Mouse (Mus musculus): ENCODE measurements around the gene Cfap99. TPM values are rescaled to one million over a fixed set of nuclear protein-coding genes. Genes with fewer than 3 reads are reported as not detected.

Gene Cfap99
- polyA plus RNA-seq, 1 experiment, result not detected

GRCm38 (mm10) chr5:34340246-34340645 is 51.8 kb downstream of the Cfap99 start:
- WGBS, result 90% methylated on average over 6 of the region's 6 CpGs
- Histone ChIP-seq H3K4me3 (replicated peaks; ENCODE audit: control insufficient read depth, low read depth, low read length) (no peak overlapping the region), H3K27ac (ENCODE audit: control insufficient read depth, insufficient read depth, low read depth, low read length, poor library complexity) (no peak overlapping the region), H3K4me1 (ENCODE audit: control insufficient read depth, insufficient read depth, low read length) (no peaks in the 10 kb centered on the region; the same call in 1 of the 2 replicates)
- TF ChIP-seq POLR2A (IDR thresholded peaks at IDR 0.05; ENCODE audit: borderline replicate concordance, control insufficient read depth, low read depth, low read length) (no peak), CTCF (IDR thresholded peaks at IDR 0.05; ENCODE audit: control insufficient read depth, insufficient read depth, low read length) (no peak)

- Histone ChIP-seq H3K27ac (ENCODE audit: control insufficient read depth, insufficient read depth, low read depth, low read length, poor library complexity) (no peak overlapping the region), H3K4me1 (ENCODE audit: control insufficient read depth, insufficient read depth, low read length) (no peaks in the 10 kb centered on the region), H3K4me3 (replicated peaks; ENCODE audit: control insufficient read depth, low read depth, low read length) (no peak overlapping the region)
- WGBS, result 95% methylated on average over 3 of the region's 3 CpGs
- TF ChIP-seq POLR2A (IDR thresholded peaks at IDR 0.05; ENCODE audit: borderline replicate concordance, control insufficient read depth, low read depth, low read length) (no peak), CTCF (IDR thresholded peaks at IDR 0.05; ENCODE audit: control insufficient read depth, insufficient read depth, low read length) (no peak)
Observed at GRCm38 (mm10) chr5:34352084-34352631, 63.8 kb downstream of the Cfap99 start.

- H3K4me1 ChIP-seq (ENCODE audit: control insufficient read depth, insufficient read depth, low read length), result no peaks in the 10 kb centered on the region
- H3K27ac ChIP-seq (ENCODE audit: control insufficient read depth, insufficient read depth, low read depth, low read length, poor library complexity), result no peak overlapping the region
- TF ChIP-seq POLR2A (IDR thresholded peaks at IDR 0.05; ENCODE audit: borderline replicate concordance, control insufficient read depth, low read depth, low read length) (no peak), CTCF (IDR thresholded peaks at IDR 0.05; ENCODE audit: control insufficient read depth, insufficient read depth, low read length) (no peak)
- WGBS, result 89% methylated on average over 3 of the region's 3 CpGs
- no peak overlapping the region for H3K4me3 ChIP-seq (replicated peaks; ENCODE audit: control insufficient read depth, low read depth, low read length)
Observed at GRCm38 (mm10) chr5:34360261-34360660, 71.9 kb downstream of the Cfap99 start.

GRCm38 (mm10) chr5:34363115-34363514 is 74.7 kb downstream of the Cfap99 start:
- Histone ChIP-seq H3K4me1 (ENCODE audit: control insufficient read depth, insufficient read depth, low read length) (no peaks in the 10 kb centered on the region), H3K27ac (ENCODE audit: control insufficient read depth, insufficient read depth, low read depth, low read length, poor library complexity) (no peak overlapping the region), H3K4me3 (replicated peaks; ENCODE audit: control insufficient read depth, low read depth, low read length) (no peak overlapping the region)
- no peak for TF ChIP-seq POLR2A (IDR thresholded peaks at IDR 0.05; ENCODE audit: borderline replicate concordance, control insufficient read depth, low read depth, low read length)
- no peak for TF ChIP-seq CTCF (IDR thresholded peaks at IDR 0.05; ENCODE audit: control insufficient read depth, insufficient read depth, low read length)

- 70% methylated on average over 7 of the region's 7 CpGs for WGBS
- H3K4me1 ChIP-seq (ENCODE audit: control insufficient read depth, insufficient read depth, low read length), result no peaks in the 10 kb centered on the region
- peak overlapping the region; percentile 94 for H3K4me3 ChIP-seq (replicated peaks; ENCODE audit: control insufficient read depth, low read depth, low read length)
- no peak for TF ChIP-seq CTCF (IDR thresholded peaks at IDR 0.05; ENCODE audit: control insufficient read depth, insufficient read depth, low read length)
- TF ChIP-seq POLR2A (IDR thresholded peaks at IDR 0.05; ENCODE audit: borderline replicate concordance, control insufficient read depth, low read depth, low read length), result no peak
- H3K27ac ChIP-seq (ENCODE audit: control insufficient read depth, insufficient read depth, low read depth, low read length, poor library complexity), result peak overlapping the region; percentile 21
Observed at GRCm38 (mm10) chr5:34368551-34369290, 80.3 kb downstream of the Cfap99 start.

- TF ChIP-seq POLR2A (IDR thresholded peaks at IDR 0.05; ENCODE audit: borderline replicate concordance, control insufficient read depth, low read depth, low read length) (0 out of 2 replicates have a peak, but pooled peaks have one; percentile 37), CTCF (IDR thresholded peaks at IDR 0.05; ENCODE audit: control insufficient read depth, insufficient read depth, low read length) (no peak)
- Histone ChIP-seq H3K4me3 (replicated peaks; ENCODE audit: control insufficient read depth, low read depth, low read length) (peak within 1 kb of the TSS; percentile 94), H3K27ac (ENCODE audit: control insufficient read depth, insufficient read depth, low read depth, low read length, poor library complexity) (peak within 1 kb of the TSS; percentile 63), H3K4me1 (ENCODE audit: control insufficient read depth, insufficient read depth, low read length) (no peaks in the 10 kb centered on the region)
- WGBS, result under 1% methylated on average over 54 of the region's 64 CpGs
Observed at GRCm38 (mm10) chr5:34369341-34370021, 81.1 kb downstream of the Cfap99 start, which contains the start of gene Fam193a. Fam193a (plus strand) TSS chr5:34369933.

- no peaks in the 10 kb centered on the region for H3K4me1 ChIP-seq (ENCODE audit: control insufficient read depth, insufficient read depth, low read length)
- TF ChIP-seq CTCF (IDR thresholded peaks at IDR 0.05; ENCODE audit: control insufficient read depth, insufficient read depth, low read length), result no peak
- peak; percentile 5; the same call in 1 of the 2 replicates for TF ChIP-seq POLR2A (IDR thresholded peaks at IDR 0.05; ENCODE audit: borderline replicate concordance, control insufficient read depth, low read depth, low read length)
- 12% methylated on average over 108 of the region's 114 CpGs for WGBS
- H3K27ac ChIP-seq (ENCODE audit: control insufficient read depth, insufficient read depth, low read depth, low read length, poor library complexity), result peak overlapping the region; percentile 63; the same call in 1 of the 2 replicates
- H3K4me3 ChIP-seq (replicated peaks; ENCODE audit: control insufficient read depth, low read depth, low read length), result peak overlapping the region; percentile 71
Observed at GRCm38 (mm10) chr5:34370022-34370823, 81.8 kb downstream of the Cfap99 start.

Data from bone marrow, adult 2 months (tissue).